Mouse (Mus musculus): ENCODE results near the gene Fxyd3.

GRCm38 (mm10) chr7:31031731-31032130, 44.8 kb downstream of the Fxyd3 start:
- TF ChIP-seq CTCF (IDR thresholded peaks at IDR 0.05) (no peak), POLR2A (IDR thresholded peaks at IDR 0.05; ENCODE audit: insufficient read depth, low read depth, low read length) (no peak)

Data from heart, adult 2 months (tissue).